Mouse (Mus musculus) embryonic facial prominence, embryonic 14.5 days (tissue): ENCODE results near the gene Dpep3. TPM values are rescaled to one million over a fixed set of nuclear protein-coding genes. Genes with fewer than 3 reads are reported as not detected.

ENCODE experiments used
- ATAC-seq: fragments of 200-750 bp; cut with Nextera tagmentation; 2 replicates; pipeline ENCODE4 v1.8.0; 2017; ENCODE audit warnings: low read depth, moderate number of reproducible peaks, moderate TSS enrichment
- DNase-seq: peaks from one replicate; pipeline ENCODE4 v3.0.0-alpha.2; 2015; ENCODE audit warnings: low spot score
- H3K27ac ChIP-seq: fragments of 300-500 bp; sonication (generic); replicated peaks from 2 replicates; pipeline ENCODE4 v1.5.1; 2014; ENCODE audit warnings: low read depth, mild to moderate bottlenecking, low read length, moderate library complexity
- H3K27me3 ChIP-seq: fragments of 300-500 bp; sonication (generic); replicated peaks from 2 replicates; pipeline ENCODE4 v1.6.1; 2014; ENCODE audit warnings: low read length; ENCODE audit not compliant: control insufficient read depth, insufficient read depth
- H3K36me3 ChIP-seq: fragments of 300-500 bp; sonication (generic); 2 replicates; pipeline ENCODE4 v1.6.1; 2014; ENCODE audit warnings: low read length, mixed read lengths; ENCODE audit not compliant: control insufficient read depth, insufficient read depth
- H3K4me1 ChIP-seq: fragments of 300-500 bp; sonication (generic); 2 replicates; pipeline ENCODE4 v1.6.1; 2014; ENCODE audit warnings: antibody characterized with exemption, low read length; ENCODE audit not compliant: control insufficient read depth, insufficient read depth
- H3K4me2 ChIP-seq: fragments of 300-500 bp; sonication (generic); 2 replicates; pipeline ENCODE4 v1.6.1; 2014; ENCODE audit warnings: low read depth, mild to moderate bottlenecking, low read length, moderate library complexity, mixed read lengths
- H3K4me3 ChIP-seq: fragments of 300-500 bp; sonication (generic); 2 replicates; pipeline ENCODE4 v1.5.1; 2014; ENCODE audit warnings: low read depth, mild to moderate bottlenecking, low read length
- H3K9ac ChIP-seq: fragments of 300-500 bp; sonication (generic); 2 replicates; pipeline ENCODE4 v1.6.1; 2014; ENCODE audit warnings: low read depth, mild to moderate bottlenecking, low read length, moderate library complexity, mixed read lengths
- H3K9me3 ChIP-seq: fragments of 300-500 bp; sonication (generic); 2 replicates; pipeline ENCODE4 v1.6.1; 2016; ENCODE audit warnings: low read length; ENCODE audit not compliant: control insufficient read depth
- WGBS: fragments of 180-500 bp; shearing (Covaris S2); extraction: QIAGEN DNeasy Blood & Tissue Kit; methylation state at CpG from one replicate; pipeline ENCODE4 v1.1.7; 2014; 5-methylcytosine and 5-hydroxymethylcytosine counted together
- polyA plus RNA-seq: library from polyadenylated mRNA; unstranded; fragments of >200 nt; fragmentation: Nextera tagmentation; extraction: Ambion mirVana; gene quantifications from 2 replicates; pipeline ENCODE4 v1.2.1, GENCODE M21; 2014

Dpep3 gene
- polyA plus RNA-seq, 1 experiment from 2014 or later, result not detected

- H3K4me2 ChIP-seq, result peak overlapping the region; percentile 76
- ATAC-seq (peak; percentile 27; the same call in 1 of the 2 replicates), DNase-seq (peak; percentile 74)
- no peaks in the 10 kb centered on the region for H3K36me3 ChIP-seq
- H3K4me3 ChIP-seq, result peak overlapping the region; percentile 85
- H3K4me1 ChIP-seq, result peaks cover 19% of the 10 kb centered on the region
- WGBS, result 10% methylated on average over 19 of the region's 19 CpGs
- no peaks in the 10 kb centered on the region for H3K9me3 ChIP-seq
- H3K27me3 ChIP-seq, result no peaks in the 10 kb centered on the region
- H3K9ac ChIP-seq, result peak overlapping the region; percentile 40; the same call in 1 of the 2 replicates
- peak overlapping the region; percentile 61; the same call in 1 of the 2 replicates for H3K27ac ChIP-seq
Measured at GRCm38 (mm10) chr8:105966692-105967311, 12.4 kb downstream of the Dpep3 start.

- H3K4me3 ChIP-seq, result peak within 1 kb of the TSS; percentile 85
- H3K27ac ChIP-seq, result peak within 1 kb of the TSS; percentile 95
- no peaks in the 10 kb centered on the region for H3K9me3 ChIP-seq
- no peaks in the 10 kb centered on the region for H3K27me3 ChIP-seq
- WGBS, result 2% methylated on average over 16 of the region's 47 CpGs
- H3K4me1 ChIP-seq, result peaks cover 19% of the 10 kb centered on the region
- peak; percentile 94 for DNase-seq
- H3K36me3 ChIP-seq, result no peaks in the 10 kb centered on the region
- peak within 1 kb of the TSS; percentile 76 for H3K4me2 ChIP-seq
- ATAC-seq, result peak; percentile 91
- peak within 1 kb of the TSS; percentile 94 for H3K9ac ChIP-seq
Measured at GRCm38 (mm10) chr8:105965905-105966341, 13.3 kb downstream of the Dpep3 start, which contains the start of gene Slc12a4. TSS of gene Slc12a4 (minus strand) at chr8:105966097.

GRCm38 (mm10) chr8:105965266-105965904, 13.8 kb downstream of the Dpep3 start:
- Histone ChIP-seq H3K4me1 (peaks cover 19% of the 10 kb centered on the region), H3K4me3 (peak overlapping the region; percentile 85), H3K36me3 (0 out of 2 replicates have a peak, but pooled peaks cover 2% of the 10 kb centered on the region), H3K27me3 (no peaks in the 10 kb centered on the region), H3K9ac (peak overlapping the region; percentile 94), H3K4me2 (peak overlapping the region; percentile 76), H3K9me3 (no peaks in the 10 kb centered on the region), H3K27ac (peak overlapping the region; percentile 95)
- DNase-seq (peak; percentile 87), ATAC-seq (peak; percentile 83)
- WGBS, result 1% methylated on average over 27 of the region's 40 CpGs

- H3K9me3 ChIP-seq, result no peaks in the 10 kb centered on the region
- 0 out of 2 replicates have a peak, but pooled peaks cover 8% of the 10 kb centered on the region for H3K36me3 ChIP-seq
- no peaks in the 10 kb centered on the region for H3K27me3 ChIP-seq
- peaks cover 19% of the 10 kb centered on the region for H3K4me1 ChIP-seq
- WGBS, result 47% methylated on average over 12 of the region's 12 CpGs
- H3K4me3 ChIP-seq, result peak overlapping the region; percentile 85
- peak overlapping the region; percentile 94 for H3K9ac ChIP-seq
- peak overlapping the region; percentile 95; the same call in 1 of the 2 replicates for H3K27ac ChIP-seq
- no peak for DNase-seq
- peak overlapping the region; percentile 76 for H3K4me2 ChIP-seq
- ATAC-seq, result no peak
Measured at GRCm38 (mm10) chr8:105964506-105965265, 14.5 kb downstream of the Dpep3 start.

- Histone ChIP-seq H3K27me3 (no peaks in the 10 kb centered on the region), H3K4me3 (no peak overlapping the region), H3K9me3 (no peaks in the 10 kb centered on the region), H3K36me3 (peaks cover 31% of the 10 kb centered on the region), H3K4me1 (peaks cover 13% of the 10 kb centered on the region), H3K4me2 (no peak overlapping the region), H3K27ac (no peak overlapping the region), H3K9ac (no peak overlapping the region)
- 86% methylated on average over 10 of the region's 10 CpGs for WGBS
- no peak for ATAC-seq
- no peak for DNase-seq
Measured at GRCm38 (mm10) chr8:105961536-105961935, 17.7 kb downstream of the Dpep3 start.

- no peak overlapping the region for H3K4me3 ChIP-seq
- DNase-seq, result no peak
- ATAC-seq, result no peak
- H3K4me1 ChIP-seq, result peaks cover 13% of the 10 kb centered on the region; the same call in 1 of the 2 replicates
- no peak overlapping the region for H3K27ac ChIP-seq
- H3K9ac ChIP-seq, result no peak overlapping the region
- no peaks in the 10 kb centered on the region for H3K27me3 ChIP-seq
- 72% methylated on average over 14 of the region's 14 CpGs for WGBS
- H3K9me3 ChIP-seq, result no peaks in the 10 kb centered on the region
- H3K4me2 ChIP-seq, result no peak overlapping the region
- H3K36me3 ChIP-seq, result peaks cover 35% of the 10 kb centered on the region
Measured at GRCm38 (mm10) chr8:105961101-105961500, 18.1 kb downstream of the Dpep3 start.

- ATAC-seq, result peak; percentile 38; the same call in 1 of the 2 replicates
- Histone ChIP-seq H3K36me3 (peaks cover 51% of the 10 kb centered on the region), H3K4me1 (peaks cover 6% of the 10 kb centered on the region; the same call in 1 of the 2 replicates), H3K4me3 (no peak overlapping the region), H3K27ac (no peak overlapping the region), H3K27me3 (no peaks in the 10 kb centered on the region), H3K9ac (no peak overlapping the region), H3K9me3 (no peaks in the 10 kb centered on the region), H3K4me2 (no peak overlapping the region)
- 73% methylated on average over 7 of the region's 7 CpGs for WGBS
- peak; percentile 56 for DNase-seq
Measured at GRCm38 (mm10) chr8:105959350-105959749, 19.9 kb downstream of the Dpep3 start.

- WGBS, result 59% methylated on average over 2 of the region's 4 CpGs
- H3K36me3 ChIP-seq, result peaks cover 66% of the 10 kb centered on the region
- H3K4me3 ChIP-seq, result no peak overlapping the region
Measured at GRCm38 (mm10) chr8:105957813-105958212, 21.4 kb downstream of the Dpep3 start.

More at GRCm38 (mm10) chr8:105957813-105958212, 21.4 kb downstream of the Dpep3 start:
- Histone ChIP-seq H3K27ac (no peak overlapping the region), H3K27me3 (no peaks in the 10 kb centered on the region), H3K9ac (no peak overlapping the region), H3K4me1 (no peaks in the 10 kb centered on the region), H3K4me2 (no peak overlapping the region), H3K9me3 (no peaks in the 10 kb centered on the region)
- no peak for DNase-seq
- ATAC-seq, result no peak
